Mouse (Mus musculus): Measurements from ENCODE around the gene Ptprcap. TPM values are rescaled to one million over a fixed set of nuclear protein-coding genes. Genes with fewer than 3 reads are reported as not detected.
A peak's percentile ranks its signal among the peaks of the same experiment; 100 is the strongest.
"Not testable (repeated sequence)": the region's sequence is repeated elsewhere in the genome, so short reads cannot be mapped to it uniquely, and the experiment has no call there.

The Ptprcap gene
- polyA plus RNA-seq, 1 experiment from 2014 or later = 0.28 TPM

DNA sequence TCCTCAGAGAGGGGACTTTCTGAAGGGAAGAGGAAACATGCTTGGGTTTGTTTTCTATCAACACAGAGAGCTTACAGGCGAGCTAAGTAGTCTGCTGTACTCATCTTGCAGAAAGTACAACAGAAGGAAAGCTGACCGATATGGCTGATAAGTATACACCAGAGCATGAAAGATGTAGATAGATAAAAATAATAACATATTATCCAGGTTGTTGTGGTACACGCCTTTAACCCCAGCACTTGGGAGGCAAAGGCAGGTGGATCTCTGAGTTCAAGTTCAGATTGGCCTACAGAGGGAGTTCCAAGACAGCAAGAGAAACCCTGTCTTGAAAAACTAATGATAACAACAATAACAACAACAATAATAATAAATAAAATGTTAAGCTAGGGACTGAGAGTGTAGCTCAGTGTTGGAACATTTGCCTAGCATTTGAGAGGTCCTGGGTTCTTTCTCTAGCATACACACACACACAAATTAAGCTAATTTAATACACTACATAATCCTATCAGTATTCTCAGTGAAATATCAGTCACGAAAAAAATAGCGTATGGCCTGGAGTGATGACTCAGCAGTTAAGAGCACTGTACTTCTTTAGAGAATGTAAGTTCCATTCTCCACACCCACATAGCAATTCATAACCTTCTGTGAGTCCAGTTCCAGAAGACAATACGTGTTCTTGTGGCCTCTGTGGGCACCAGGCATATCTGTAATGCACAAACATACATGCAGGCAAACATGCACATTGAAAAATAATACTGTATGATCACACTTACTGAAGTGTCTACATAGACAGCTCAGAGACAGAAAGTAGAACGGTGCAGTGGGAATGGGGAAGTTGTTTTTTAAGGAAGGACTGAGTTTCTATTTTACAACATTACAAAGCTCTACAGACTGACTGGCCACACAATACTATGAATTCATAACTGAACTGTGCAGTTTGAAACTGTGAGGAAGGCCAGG lies 30.7 kb upstream of the Ptprcap start:
- peaks cover 21% of the 10 kb centered on the region for H3K4me1 ChIP-seq (ENCODE audit: control insufficient read depth, insufficient read depth, low read length)
- no peak overlapping the region for H3K4me2 ChIP-seq (ENCODE audit: low read length)
- H3K9me3 ChIP-seq (replicated peaks; ENCODE audit: control insufficient read depth, low read length, poor library complexity, severe bottlenecking) = no peaks in the 10 kb centered on the region
- H3K27me3 ChIP-seq (ENCODE audit: control insufficient read depth, insufficient read depth, low read depth, low read length) = no peaks in the 10 kb centered on the region
- no peaks in the 10 kb centered on the region; the same call in 1 of the 2 replicates for H3K36me3 ChIP-seq (ENCODE audit: control insufficient read depth, insufficient read depth, low read length)
- no peak for ATAC-seq
- H3K27ac ChIP-seq (ENCODE audit: low read length) = no peak overlapping the region
- H3K4me3 ChIP-seq (ENCODE audit: low read depth, low read length) = no peak overlapping the region
- no peak overlapping the region for H3K9ac ChIP-seq (ENCODE audit: low read depth, low read length)
- WGBS = 89% methylated on average over 7 of the region's 7 CpGs

GRCm38 (mm10) chr19:4124432-4124831 lies 29.0 kb upstream of the Ptprcap start:
- Histone ChIP-seq H3K9ac (ENCODE audit: low read depth, low read length) (peak overlapping the region; percentile 14; the same call in 1 of the 2 replicates), H3K4me1 (ENCODE audit: control insufficient read depth, insufficient read depth, low read length) (peaks cover 21% of the 10 kb centered on the region), H3K27me3 (ENCODE audit: control insufficient read depth, insufficient read depth, low read depth, low read length) (no peaks in the 10 kb centered on the region), H3K27ac (ENCODE audit: low read length) (no peak overlapping the region), H3K4me3 (ENCODE audit: low read depth, low read length) (no peak overlapping the region), H3K9me3 (replicated peaks; ENCODE audit: control insufficient read depth, low read length, poor library complexity, severe bottlenecking) (no peaks in the 10 kb centered on the region), H3K4me2 (ENCODE audit: low read length) (no peak overlapping the region), H3K36me3 (ENCODE audit: control insufficient read depth, insufficient read depth, low read length) (peaks cover 6% of the 10 kb centered on the region; the same call in 1 of the 2 replicates)
- no peak for ATAC-seq
- 91% methylated on average over 4 of the region's 4 CpGs for WGBS

GRCm38 (mm10) chr19:4125268-4125667 lies 28.1 kb upstream of the Ptprcap start:
- peak overlapping the region; percentile 85 for H3K4me3 ChIP-seq (ENCODE audit: low read depth, low read length)
- H3K9ac ChIP-seq (ENCODE audit: low read depth, low read length) = peak overlapping the region; percentile 83
- H3K4me1 ChIP-seq (ENCODE audit: control insufficient read depth, insufficient read depth, low read length) = peaks cover 20% of the 10 kb centered on the region
- not testable (repeated sequence) for H3K27me3 ChIP-seq (ENCODE audit: control insufficient read depth, insufficient read depth, low read depth, low read length); H3K36me3 ChIP-seq (ENCODE audit: control insufficient read depth, insufficient read depth, low read length); H3K9me3 ChIP-seq (replicated peaks; ENCODE audit: control insufficient read depth, low read length, poor library complexity, severe bottlenecking)
- WGBS = 14% methylated on average over 3 of the region's 4 CpGs
- ATAC-seq = peak; percentile 38
- H3K27ac ChIP-seq (ENCODE audit: low read length) = peak overlapping the region; percentile 73
- H3K4me2 ChIP-seq (ENCODE audit: low read length) = peak overlapping the region; percentile 86

- no peaks in the 10 kb centered on the region for H3K9me3 ChIP-seq (replicated peaks; ENCODE audit: control insufficient read depth, low read length, poor library complexity, severe bottlenecking)
- no peaks in the 10 kb centered on the region for H3K27me3 ChIP-seq (ENCODE audit: control insufficient read depth, insufficient read depth, low read depth, low read length)
- H3K9ac ChIP-seq (ENCODE audit: low read depth, low read length) = peak within 1 kb of the TSS; percentile 83
- H3K4me3 ChIP-seq (ENCODE audit: low read depth, low read length) = peak within 1 kb of the TSS; percentile 85
- WGBS = 1% methylated on average over 52 of the region's 64 CpGs
- peak; percentile 89 for ATAC-seq
- H3K36me3 ChIP-seq (ENCODE audit: control insufficient read depth, insufficient read depth, low read length) = peaks cover 6% of the 10 kb centered on the region
- peaks cover 14% of the 10 kb centered on the region for H3K4me1 ChIP-seq (ENCODE audit: control insufficient read depth, insufficient read depth, low read length)
- H3K27ac ChIP-seq (ENCODE audit: low read length) = peak within 1 kb of the TSS; percentile 73
- peak within 1 kb of the TSS; percentile 86 for H3K4me2 ChIP-seq (ENCODE audit: low read length)
Measured at GRCm38 (mm10) chr19:4125741-4126696, 27.4 kb upstream of the Ptprcap start, which contains the start of gene Aip. Gene Aip (minus strand): TSS chr19:4125858.

DNA sequence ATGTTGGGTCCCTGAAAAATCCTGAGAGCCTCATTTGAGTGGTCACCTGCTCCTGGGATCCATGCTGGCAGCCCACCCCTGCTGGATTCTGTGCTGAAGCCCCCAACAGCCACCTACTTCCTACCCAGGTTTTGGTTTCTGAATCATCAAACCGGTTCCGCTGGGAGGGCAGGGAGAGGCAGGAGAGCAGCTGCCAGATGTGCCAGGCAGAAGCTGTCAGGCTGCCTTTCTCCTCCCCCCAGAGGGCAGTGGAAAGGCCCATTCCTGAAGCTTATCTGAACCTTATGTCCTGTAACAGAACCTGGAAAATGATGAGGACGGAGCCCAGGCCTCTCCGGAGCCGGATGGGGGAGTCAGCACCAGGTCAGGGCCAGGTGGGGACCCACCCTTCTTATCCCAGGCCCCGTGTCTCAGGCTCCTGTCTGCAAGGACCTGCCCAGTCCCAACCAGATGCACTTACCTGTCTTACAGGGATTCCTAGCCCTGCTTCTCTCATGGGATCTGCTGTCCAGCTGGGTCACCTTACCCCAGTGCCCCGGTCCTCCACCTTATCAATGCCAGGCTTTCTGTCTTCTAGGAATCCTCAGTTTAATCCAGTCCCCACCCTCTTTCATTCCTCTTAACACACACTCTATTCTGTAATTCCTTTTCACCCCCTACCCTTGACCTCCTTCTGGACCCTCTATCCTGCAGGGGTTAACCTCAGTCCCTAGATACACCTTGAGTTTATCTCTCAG lies 26.5 kb upstream of the Ptprcap start:
- H3K9me3 ChIP-seq (replicated peaks; ENCODE audit: control insufficient read depth, low read length, poor library complexity, severe bottlenecking) = no peaks in the 10 kb centered on the region
- H3K27ac ChIP-seq (ENCODE audit: low read length) = peak overlapping the region; percentile 73
- H3K27me3 ChIP-seq (ENCODE audit: control insufficient read depth, insufficient read depth, low read depth, low read length) = no peaks in the 10 kb centered on the region
- peak overlapping the region; percentile 86 for H3K4me2 ChIP-seq (ENCODE audit: low read length)
- peaks cover 14% of the 10 kb centered on the region for H3K4me1 ChIP-seq (ENCODE audit: control insufficient read depth, insufficient read depth, low read length)
- H3K9ac ChIP-seq (ENCODE audit: low read depth, low read length) = peak overlapping the region; percentile 83
- peaks cover 10% of the 10 kb centered on the region for H3K36me3 ChIP-seq (ENCODE audit: control insufficient read depth, insufficient read depth, low read length)
- ATAC-seq = no peak
- WGBS = 70% methylated on average over 7 of the region's 7 CpGs
- peak overlapping the region; percentile 85 for H3K4me3 ChIP-seq (ENCODE audit: low read depth, low read length)

- peaks cover 14% of the 10 kb centered on the region for H3K4me1 ChIP-seq (ENCODE audit: control insufficient read depth, insufficient read depth, low read length)
- H3K9ac ChIP-seq (ENCODE audit: low read depth, low read length) = no peak overlapping the region
- WGBS = 96% methylated on average over 7 of the region's 7 CpGs
- peaks cover 20% of the 10 kb centered on the region for H3K36me3 ChIP-seq (ENCODE audit: control insufficient read depth, insufficient read depth, low read length)
- no peak overlapping the region for H3K4me3 ChIP-seq (ENCODE audit: low read depth, low read length)
- H3K9me3 ChIP-seq (replicated peaks; ENCODE audit: control insufficient read depth, low read length, poor library complexity, severe bottlenecking) = no peaks in the 10 kb centered on the region
- no peak for ATAC-seq
- no peaks in the 10 kb centered on the region for H3K27me3 ChIP-seq (ENCODE audit: control insufficient read depth, insufficient read depth, low read depth, low read length)
- no peak overlapping the region for H3K4me2 ChIP-seq (ENCODE audit: low read length)
- no peak overlapping the region for H3K27ac ChIP-seq (ENCODE audit: low read length)
Measured at GRCm38 (mm10) chr19:4129462-4129861, 23.9 kb upstream of the Ptprcap start.

GRCm38 (mm10) chr19:4130106-4130505 lies 23.3 kb upstream of the Ptprcap start:
- 94% methylated on average over 4 of the region's 4 CpGs for WGBS
- H3K36me3 ChIP-seq (ENCODE audit: control insufficient read depth, insufficient read depth, low read length) = peaks cover 20% of the 10 kb centered on the region

DNA sequence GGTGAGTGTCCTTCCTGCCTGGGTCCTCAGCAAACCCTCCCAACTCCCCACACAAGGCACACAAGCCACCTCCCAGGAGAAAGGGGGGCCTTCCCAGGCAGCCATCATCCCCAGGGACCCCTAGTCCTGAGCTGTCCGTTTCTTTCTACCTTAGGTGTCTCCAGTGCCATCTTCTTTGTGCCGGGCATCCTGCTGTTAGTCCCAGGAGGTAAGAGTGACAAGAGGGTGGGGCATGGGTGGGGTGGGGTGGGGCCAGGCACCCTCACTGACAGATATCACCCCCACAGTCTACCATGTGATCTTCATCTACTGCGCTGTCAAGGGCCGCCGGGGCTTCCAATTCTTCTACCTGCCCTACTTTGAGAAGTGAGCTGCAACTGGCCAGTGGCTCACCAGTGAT lies 22.3 kb upstream of the Ptprcap start:
- WGBS = 88% methylated on average over 5 of the region's 5 CpGs

More at GRCm38 (mm10) chr19:4130106-4130505, 23.3 kb upstream of the Ptprcap start:
- H3K27me3 ChIP-seq (ENCODE audit: control insufficient read depth, insufficient read depth, low read depth, low read length) = no peaks in the 10 kb centered on the region
- peaks cover 14% of the 10 kb centered on the region for H3K4me1 ChIP-seq (ENCODE audit: control insufficient read depth, insufficient read depth, low read length)
- no peak overlapping the region for H3K27ac ChIP-seq (ENCODE audit: low read length)
- no peaks in the 10 kb centered on the region for H3K9me3 ChIP-seq (replicated peaks; ENCODE audit: control insufficient read depth, low read length, poor library complexity, severe bottlenecking)
- H3K4me3 ChIP-seq (ENCODE audit: low read depth, low read length) = no peak overlapping the region
- no peak overlapping the region for H3K9ac ChIP-seq (ENCODE audit: low read depth, low read length)
- ATAC-seq = no peak
- H3K4me2 ChIP-seq (ENCODE audit: low read length) = no peak overlapping the region

More for the DNA sequence above, 22.3 kb upstream of the Ptprcap start:
- H3K4me3 ChIP-seq (ENCODE audit: low read depth, low read length) = no peak overlapping the region
- ATAC-seq = no peak
- no peak overlapping the region for H3K4me2 ChIP-seq (ENCODE audit: low read length)
- no peak overlapping the region for H3K27ac ChIP-seq (ENCODE audit: low read length)
- no peaks in the 10 kb centered on the region for H3K9me3 ChIP-seq (replicated peaks; ENCODE audit: control insufficient read depth, low read length, poor library complexity, severe bottlenecking)
- no peak overlapping the region for H3K9ac ChIP-seq (ENCODE audit: low read depth, low read length)
- peaks cover 20% of the 10 kb centered on the region for H3K36me3 ChIP-seq (ENCODE audit: control insufficient read depth, insufficient read depth, low read length)
- H3K27me3 ChIP-seq (ENCODE audit: control insufficient read depth, insufficient read depth, low read depth, low read length) = no peaks in the 10 kb centered on the region
- H3K4me1 ChIP-seq (ENCODE audit: control insufficient read depth, insufficient read depth, low read length) = peaks cover 14% of the 10 kb centered on the region
